Mouse (Mus musculus) C2C12 (cell line): ENCODE results near the gene Fam76a. TPM values are rescaled to one million over a fixed set of nuclear protein-coding genes. Genes with fewer than 3 reads are reported as not detected.

ENCODE experiments used
- H3K27me3 ChIP-seq: one replicate; pipeline ENCODE4 v1.6.1; 2011; ENCODE audit not compliant: control insufficient read depth, insufficient read depth, insufficient read length
- H3K36me3 ChIP-seq: one replicate; pipeline ENCODE4 v1.6.1; 2011; ENCODE audit not compliant: control insufficient read depth, insufficient read depth
- H3K4me3 ChIP-seq: one replicate; pipeline ENCODE4 v1.5.1; 2011; ENCODE audit warnings: mild to moderate bottlenecking, control low read depth; ENCODE audit not compliant: poor library complexity, insufficient read depth, severe bottlenecking
- H3K79me2 ChIP-seq: one replicate; pipeline ENCODE4 v1.6.1; 2011; ENCODE audit not compliant: control insufficient read depth, insufficient read depth
- H3K79me3 ChIP-seq: one replicate; pipeline ENCODE4 v1.6.1; 2011; ENCODE audit warnings: low read depth, control low read depth
- H3ac ChIP-seq: one replicate; pipeline ENCODE3; 2011; ENCODE audit warnings: low read depth; ENCODE audit not compliant: control insufficient read depth, insufficient read length
- CEBPB ChIP-seq: IDR thresholded peaks from one replicate; pipeline ENCODE4 v1.6.1; 2011; ENCODE audit warnings: low read depth, mild to moderate bottlenecking, control low read depth, moderate library complexity
- CTCF ChIP-seq: IDR thresholded peaks from one replicate; pipeline ENCODE4 v1.5.1; 2011; ENCODE audit not compliant: control insufficient read depth, insufficient read depth, insufficient read length
- FOSL1 ChIP-seq: IDR thresholded peaks from one replicate; pipeline ENCODE4 v1.8.0; 2011; ENCODE audit warnings: mild to moderate bottlenecking, low read length; ENCODE audit not compliant: poor library complexity, insufficient read depth, severe bottlenecking
- MAX ChIP-seq: IDR thresholded peaks from one replicate; pipeline ENCODE4 v1.6.1; 2011; ENCODE audit warnings: mild to moderate bottlenecking, control low read depth
- MYOD1 ChIP-seq: IDR thresholded peaks from one replicate; pipeline ENCODE4 v1.6.1; 2011; ENCODE audit warnings: low read depth; ENCODE audit not compliant: control insufficient read depth, insufficient read length
- MYOG ChIP-seq: IDR thresholded peaks from one replicate; pipeline ENCODE4 v1.6.1; 2011; ENCODE audit not compliant: control insufficient read depth, insufficient read length; ENCODE audit errors: extremely low read depth
- USF1 ChIP-seq: IDR thresholded peaks from one replicate; pipeline ENCODE4 v1.6.1; 2011; ENCODE audit warnings: low read depth, mild to moderate bottlenecking, control low read depth, moderate library complexity
- polyA plus RNA-seq: library from polyadenylated mRNA; unstranded; fragments of >200 nt; fragmentation: generic; extraction: Trizol; gene quantifications from one replicate; pipeline ENCODE4 v1.2.1, GENCODE M21; 2012; ENCODE audit warnings: missing spikeins

The Fam76a gene
- polyA plus RNA-seq, 1 experiment, result 15.5 TPM

DNA sequence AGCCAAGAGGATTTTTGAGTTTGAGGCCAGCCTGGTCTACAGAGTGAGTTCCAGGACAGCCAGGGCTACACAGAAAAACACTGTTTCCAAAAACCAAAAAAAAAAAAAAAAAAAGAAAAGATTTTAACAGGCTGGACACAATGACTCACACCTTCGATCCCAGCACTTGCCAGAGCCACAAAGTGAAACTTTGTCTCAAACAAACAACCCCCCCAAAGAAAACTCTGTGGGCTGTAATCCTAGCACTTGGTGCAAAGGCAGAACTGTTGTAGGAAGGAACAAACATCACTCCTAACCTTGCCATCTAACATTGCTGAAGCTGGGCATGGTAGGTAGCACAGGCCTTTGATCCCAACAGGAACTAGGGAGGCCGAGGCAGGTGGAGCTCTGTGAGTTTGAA is 57.5 kb downstream of the Fam76a start:
- Histone ChIP-seq H3K27me3 (no peaks in the 10 kb centered on the region), H3K79me2 (no peaks in the 10 kb centered on the region), H3K79me3 (no peaks in the 10 kb centered on the region), H3ac (peak overlapping the region; percentile 18), H3K36me3 (peaks cover 71% of the 10 kb centered on the region), H3K4me3 (no peak overlapping the region)
- no peak for TF ChIP-seq MYOD1
- TF ChIP-seq CTCF, result no peak
- TF ChIP-seq USF1, result no peak
- no peak for TF ChIP-seq CEBPB
- no peak for TF ChIP-seq MAX
- TF ChIP-seq MYOG, result no peak
- no peak for TF ChIP-seq FOSL1

DNA sequence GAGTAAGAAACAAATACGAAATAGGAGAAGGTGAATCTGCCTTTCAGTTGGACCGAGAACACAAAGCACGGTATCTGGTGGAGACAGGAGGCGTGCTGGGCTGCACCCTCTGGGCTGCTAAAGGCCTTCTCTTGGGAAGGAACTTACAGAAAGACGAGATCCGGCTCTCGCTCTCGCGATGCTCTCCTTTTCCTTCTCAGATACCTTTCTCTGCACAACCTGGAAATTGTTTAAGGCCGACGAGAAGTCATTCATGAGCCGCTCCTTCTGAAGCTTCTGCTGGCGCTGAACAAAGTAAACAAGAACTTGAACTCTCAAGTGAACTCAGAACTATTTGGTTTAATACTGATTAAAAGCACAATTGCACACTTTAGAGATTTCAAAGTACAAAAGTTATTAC is 59.3 kb downstream of the Fam76a start:
- Histone ChIP-seq H3K36me3 (peaks cover 71% of the 10 kb centered on the region), H3K79me3 (no peaks in the 10 kb centered on the region), H3K27me3 (no peaks in the 10 kb centered on the region), H3K4me3 (no peak overlapping the region), H3K79me2 (no peaks in the 10 kb centered on the region), H3ac (no peak overlapping the region)
- TF ChIP-seq FOSL1 (no peak), CTCF (no peak), MYOG (no peak), CEBPB (no peak), USF1 (no peak), MAX (no peak), MYOD1 (no peak)

DNA sequence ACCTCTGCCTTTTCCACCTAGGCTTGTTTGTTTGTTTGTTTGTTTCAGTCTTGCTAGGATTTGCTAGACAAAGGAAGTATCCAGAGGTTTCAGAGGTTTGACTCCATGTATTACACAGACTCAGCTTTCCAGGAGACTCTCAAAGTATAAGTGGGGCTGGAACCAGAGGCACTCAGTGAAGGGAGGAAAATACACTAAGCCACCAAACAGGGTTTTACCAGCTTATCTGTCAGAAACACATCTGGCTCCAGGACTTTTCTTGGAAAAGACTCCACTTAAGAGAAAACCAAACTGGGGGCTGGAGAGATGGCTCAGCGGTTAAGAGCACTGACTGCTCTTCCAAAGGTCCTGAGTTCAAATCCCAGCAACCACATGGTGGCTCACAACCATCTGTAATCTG is 61.5 kb downstream of the Fam76a start:
- H3K79me3 ChIP-seq, result no peaks in the 10 kb centered on the region
- no peaks in the 10 kb centered on the region for H3K79me2 ChIP-seq
- no peaks in the 10 kb centered on the region for H3K27me3 ChIP-seq
- H3K36me3 ChIP-seq, result peaks cover 72% of the 10 kb centered on the region
- TF ChIP-seq MAX (no peak), CTCF (no peak), USF1 (no peak), FOSL1 (no peak), CEBPB (no peak), MYOD1 (no peak), MYOG (no peak)
- H3ac ChIP-seq, result no peak overlapping the region
- no peak overlapping the region for H3K4me3 ChIP-seq

Other genes with a start within 250 kb of the Fam76a start
- 4.7 TPM for gene Xkr8, start 190.0 kb downstream of the Fam76a start, polyA plus RNA-seq
- gene Smpdl3b, start 165.3 kb downstream of the Fam76a start, polyA plus RNA-seq, result 21.4 TPM
- 63.9 TPM for gene Rpa2, start 154.2 kb downstream of the Fam76a start, polyA plus RNA-seq
- not detected for gene Themis2, start 126.2 kb downstream of the Fam76a start, polyA plus RNA-seq
- 81.7 TPM for gene Ppp1r8, start 79.4 kb downstream of the Fam76a start, polyA plus RNA-seq
- 19.2 TPM for gene Stx12, start 38.0 kb downstream of the Fam76a start, polyA plus RNA-seq
- gene Fgr, start 51.5 kb upstream of the Fam76a start, polyA plus RNA-seq, result 0.01 TPM
- 27.9 TPM for gene Ahdc1, start 88.7 kb upstream of the Fam76a start, polyA plus RNA-seq
- gene Wasf2, start 207.9 kb upstream of the Fam76a start, polyA plus RNA-seq, result 52.1 TPM